Mouse (Mus musculus): ENCODE measurements around the gene Vamp2.

GRCm38 (mm10) chr11:69081613-69082012 lies 6.7 kb upstream of the Vamp2 start:
- TF ChIP-seq CTCF (IDR thresholded peaks at IDR 0.05; ENCODE audit: control insufficient read depth, insufficient read depth, low read length) (no peak), POLR2A (IDR thresholded peaks at IDR 0.05; ENCODE audit: borderline replicate concordance, control insufficient read depth, low read depth, low read length) (no peak)

Measured in bone marrow, adult 2 months (tissue).